Mouse (Mus musculus): ENCODE measurements at regions not wholly inside any gene's neighbourhood (a gene's known extent, or its start where the extent isn't known, plus 50 kb on each side); places are given as distances from the start of the nearest gene placed in this dataset.

GRCm38 (mm10) chrX:161633869-161634268 is 83.0 kb upstream of the Rai2 start:
- TF ChIP-seq EP300 (IDR thresholded peaks at IDR 0.05) (no peak), CTCF (IDR thresholded peaks at IDR 0.05) (no peak)
